Mouse (Mus musculus): ENCODE measurements at regions not wholly inside any gene's neighbourhood (a gene's known extent, or its start where the extent isn't known, plus 50 kb on each side); places are given as distances from the start of the nearest gene placed in this dataset.

GRCm38 (mm10) chrX:11417861-11418260 lies 90.2 kb downstream of the H2al1j start:
- Histone ChIP-seq H3K27me3 (ENCODE audit: control insufficient read depth, insufficient read depth, low read length) (no peaks in the 10 kb centered on the region), H3K27ac (ENCODE audit: control insufficient read depth, insufficient read depth, low read depth, low read length) (no peak overlapping the region), H3K36me3 (ENCODE audit: control insufficient read depth, insufficient read depth, low read length) (no peaks in the 10 kb centered on the region), H3K4me1 (ENCODE audit: control insufficient read depth, insufficient read depth, low read length) (no peaks in the 10 kb centered on the region), H3K4me3 (ENCODE audit: control insufficient read depth, low read depth, low read length) (no peak overlapping the region)
- TF ChIP-seq CTCF (IDR thresholded peaks at IDR 0.05; ENCODE audit: control insufficient read depth, insufficient read depth, insufficient replicate concordance, low read depth, low read length) = no peak
- TF ChIP-seq POLR2A (IDR thresholded peaks at IDR 0.05; ENCODE audit: control insufficient read depth, low read depth, low read length) = no peak

GRCm38 (mm10) chrX:11418261-11418660 lies 90.6 kb downstream of the H2al1j start:
- Histone ChIP-seq H3K4me3 (ENCODE audit: control insufficient read depth, low read depth, low read length) (no peak overlapping the region), H3K4me1 (ENCODE audit: control insufficient read depth, insufficient read depth, low read length) (no peaks in the 10 kb centered on the region), H3K27ac (ENCODE audit: control insufficient read depth, insufficient read depth, low read depth, low read length) (no peak overlapping the region), H3K27me3 (ENCODE audit: control insufficient read depth, insufficient read depth, low read length) (no peaks in the 10 kb centered on the region), H3K36me3 (ENCODE audit: control insufficient read depth, insufficient read depth, low read length) (no peaks in the 10 kb centered on the region)
- no peak for TF ChIP-seq POLR2A (IDR thresholded peaks at IDR 0.05; ENCODE audit: control insufficient read depth, low read depth, low read length)
- TF ChIP-seq CTCF (IDR thresholded peaks at IDR 0.05; ENCODE audit: control insufficient read depth, insufficient read depth, insufficient replicate concordance, low read depth, low read length) = no peak

- no peak overlapping the region for H3K4me3 ChIP-seq (ENCODE audit: control insufficient read depth, low read depth, low read length)
- H3K36me3 ChIP-seq (ENCODE audit: control insufficient read depth, insufficient read depth, low read length) = no peaks in the 10 kb centered on the region
- no peaks in the 10 kb centered on the region for H3K27me3 ChIP-seq (ENCODE audit: control insufficient read depth, insufficient read depth, low read length)
- no peak overlapping the region for H3K27ac ChIP-seq (ENCODE audit: control insufficient read depth, insufficient read depth, low read depth, low read length)
- TF ChIP-seq POLR2A (IDR thresholded peaks at IDR 0.05; ENCODE audit: control insufficient read depth, low read depth, low read length) = no peak
- no peak for TF ChIP-seq CTCF (IDR thresholded peaks at IDR 0.05; ENCODE audit: control insufficient read depth, insufficient read depth, insufficient replicate concordance, low read depth, low read length)
- H3K4me1 ChIP-seq (ENCODE audit: control insufficient read depth, insufficient read depth, low read length) = no peaks in the 10 kb centered on the region
Observed at GRCm38 (mm10) chrX:11419162-11419631, 91.6 kb downstream of the H2al1j start.

- Histone ChIP-seq H3K27ac (ENCODE audit: control insufficient read depth, insufficient read depth, low read depth, low read length) (no peak overlapping the region), H3K27me3 (ENCODE audit: control insufficient read depth, insufficient read depth, low read length) (no peaks in the 10 kb centered on the region), H3K4me3 (ENCODE audit: control insufficient read depth, low read depth, low read length) (no peak overlapping the region), H3K4me1 (ENCODE audit: control insufficient read depth, insufficient read depth, low read length) (no peaks in the 10 kb centered on the region), H3K36me3 (ENCODE audit: control insufficient read depth, insufficient read depth, low read length) (no peaks in the 10 kb centered on the region)
- no peak for TF ChIP-seq POLR2A (IDR thresholded peaks at IDR 0.05; ENCODE audit: control insufficient read depth, low read depth, low read length)
- TF ChIP-seq CTCF (IDR thresholded peaks at IDR 0.05; ENCODE audit: control insufficient read depth, insufficient read depth, insufficient replicate concordance, low read depth, low read length) = no peak
Observed at GRCm38 (mm10) chrX:11432403-11433004, 104.9 kb downstream of the H2al1j start.

- TF ChIP-seq CTCF (IDR thresholded peaks at IDR 0.05; ENCODE audit: control insufficient read depth, insufficient read depth, insufficient replicate concordance, low read depth, low read length) = no peak
- no peak for TF ChIP-seq POLR2A (IDR thresholded peaks at IDR 0.05; ENCODE audit: control insufficient read depth, low read depth, low read length)
- no peak overlapping the region for H3K4me3 ChIP-seq (ENCODE audit: control insufficient read depth, low read depth, low read length)
- H3K4me1 ChIP-seq (ENCODE audit: control insufficient read depth, insufficient read depth, low read length) = no peaks in the 10 kb centered on the region
- H3K27ac ChIP-seq (ENCODE audit: control insufficient read depth, insufficient read depth, low read depth, low read length) = no peak overlapping the region
- no peaks in the 10 kb centered on the region for H3K27me3 ChIP-seq (ENCODE audit: control insufficient read depth, insufficient read depth, low read length)
- no peaks in the 10 kb centered on the region for H3K36me3 ChIP-seq (ENCODE audit: control insufficient read depth, insufficient read depth, low read length)
Observed at GRCm38 (mm10) chrX:11435338-11435737, 107.7 kb downstream of the H2al1j start.

GRCm38 (mm10) chrX:11437151-11437944 lies 109.7 kb downstream of the H2al1j start:
- no peak overlapping the region for H3K4me3 ChIP-seq (ENCODE audit: control insufficient read depth, low read depth, low read length)
- TF ChIP-seq CTCF (IDR thresholded peaks at IDR 0.05; ENCODE audit: control insufficient read depth, insufficient read depth, insufficient replicate concordance, low read depth, low read length) (no peak), POLR2A (IDR thresholded peaks at IDR 0.05; ENCODE audit: control insufficient read depth, low read depth, low read length) (no peak)
- no peaks in the 10 kb centered on the region for H3K4me1 ChIP-seq (ENCODE audit: control insufficient read depth, insufficient read depth, low read length)
- no peaks in the 10 kb centered on the region for H3K36me3 ChIP-seq (ENCODE audit: control insufficient read depth, insufficient read depth, low read length)
- no peaks in the 10 kb centered on the region for H3K27me3 ChIP-seq (ENCODE audit: control insufficient read depth, insufficient read depth, low read length)
- no peak overlapping the region for H3K27ac ChIP-seq (ENCODE audit: control insufficient read depth, insufficient read depth, low read depth, low read length)

GRCm38 (mm10) chrX:11443543-11443942 lies 115.9 kb downstream of the H2al1j start:
- no peaks in the 10 kb centered on the region for H3K4me1 ChIP-seq (ENCODE audit: control insufficient read depth, insufficient read depth, low read length)
- H3K27me3 ChIP-seq (ENCODE audit: control insufficient read depth, insufficient read depth, low read length) = no peaks in the 10 kb centered on the region
- H3K27ac ChIP-seq (ENCODE audit: control insufficient read depth, insufficient read depth, low read depth, low read length) = no peak overlapping the region
- H3K36me3 ChIP-seq (ENCODE audit: control insufficient read depth, insufficient read depth, low read length) = no peaks in the 10 kb centered on the region
- no peak for TF ChIP-seq POLR2A (IDR thresholded peaks at IDR 0.05; ENCODE audit: control insufficient read depth, low read depth, low read length)
- no peak for TF ChIP-seq CTCF (IDR thresholded peaks at IDR 0.05; ENCODE audit: control insufficient read depth, insufficient read depth, insufficient replicate concordance, low read depth, low read length)
- no peak overlapping the region for H3K4me3 ChIP-seq (ENCODE audit: control insufficient read depth, low read depth, low read length)

Data from testis, adult 2 months (tissue).